ENCODE assay signal across 18 mouse cellular contexts in genomic region chr2:74015146-74015545, GRCm38 (mm10).
"Had no signal": no experiment of that assay in that cellular context is flagged by ENCODE, and none has a peak within 500 bp of the region (broad histone marks: within the 10 kb centered on the region; RNA-seq: fewer than 3 reads in every experiment).

No protein-coding gene starts in this region.

- ATAC-seq: midbrain, embryonic 15.5 days had no signal

- DNase-seq: lung, adult 18-20 months; lung, embryonic 14.5 days; lung, postnatal 10 days; lung, postnatal 4 days; retina, postnatal 1 day; right cerebral cortex, adult 18-20 months; right cerebral cortex, postnatal 25 days; right cerebral cortex, postnatal 4 days; spleen, adult 18-20 months; thymus, adult 18-20 months; thymus, postnatal 14 days; thymus, postnatal 36 days had no signal

- H3K4me3 ChIP-seq: midbrain, embryonic 12.5 days; midbrain, embryonic 15.5 days; myocyte; neural tube, embryonic 12.5 days; neural tube, embryonic 15.5 days had no signal

- H3K4me2 ChIP-seq: lung, embryonic 14.5 days; midbrain, embryonic 12.5 days; midbrain, embryonic 15.5 days; neural tube, embryonic 12.5 days; neural tube, embryonic 15.5 days had no signal

- H3K9ac ChIP-seq: liver, embryonic 14.5 days; lung, embryonic 14.5 days; midbrain, embryonic 12.5 days; midbrain, embryonic 15.5 days; neural tube, embryonic 12.5 days; neural tube, embryonic 15.5 days had no signal

- H3K27ac ChIP-seq: liver, embryonic 14.5 days; midbrain, embryonic 12.5 days; midbrain, embryonic 15.5 days; neural tube, embryonic 12.5 days; neural tube, embryonic 15.5 days had no signal

- H3K36me3 ChIP-seq: midbrain, embryonic 12.5 days; midbrain, embryonic 15.5 days; neural tube, embryonic 12.5 days; neural tube, embryonic 15.5 days had no signal

- H3K27me3 ChIP-seq: midbrain, embryonic 12.5 days; neural tube, embryonic 12.5 days; neural tube, embryonic 15.5 days had no signal

- H3K4me1 ChIP-seq: midbrain, embryonic 12.5 days; midbrain, embryonic 15.5 days; neural tube, embryonic 12.5 days had no signal

- H3K9me3 ChIP-seq: midbrain, embryonic 12.5 days; midbrain, embryonic 15.5 days; neural tube, embryonic 12.5 days; neural tube, embryonic 15.5 days had no signal
